Mouse (Mus musculus) brain, adult 10 weeks (tissue): ENCODE data around the gene Hapln4. TPM values are rescaled to one million over a fixed set of nuclear protein-coding genes. Genes with fewer than 3 reads are reported as not detected.

Source experiments
- polyA plus RNA-seq: library from polyadenylated mRNA; stranded (reverse); fragments of 350-450 nt; fragmentation: Illumina TruSeq; extraction: RNeasy Lipid Tissue Mini Kit (QIAGEN cat#74804); gene quantifications from one replicate; pipeline ENCODE4 v1.2.3, GENCODE M21; 2015; ENCODE audit warnings: low read depth, low replicate concordance

Hapln4 gene
- 85.0 TPM for polyA plus RNA-seq

DNA sequence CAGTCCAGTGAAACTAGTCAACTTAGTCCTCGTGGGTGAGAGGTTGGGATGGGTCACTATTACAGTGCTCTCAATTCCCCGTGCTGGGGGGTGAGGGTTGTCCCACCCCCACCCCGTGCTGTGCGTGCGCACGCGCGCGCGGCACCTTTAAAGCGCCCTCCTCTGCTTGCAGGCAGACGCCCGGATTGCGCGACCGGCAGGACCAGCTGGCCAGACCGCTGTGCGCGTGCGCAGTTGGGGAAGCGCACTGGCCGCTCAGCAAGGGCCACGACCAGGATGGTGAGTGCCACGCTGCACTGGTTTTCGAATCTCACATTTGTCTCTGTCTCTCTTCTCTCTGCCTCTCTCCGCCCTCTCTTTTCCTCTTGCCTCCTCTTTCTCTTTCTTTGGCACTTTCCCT is at the start of gene Hapln4:
TSS of gene Hapln4 (plus strand) at position 173 of the 400 bp plus-strand sequence.

DNA sequence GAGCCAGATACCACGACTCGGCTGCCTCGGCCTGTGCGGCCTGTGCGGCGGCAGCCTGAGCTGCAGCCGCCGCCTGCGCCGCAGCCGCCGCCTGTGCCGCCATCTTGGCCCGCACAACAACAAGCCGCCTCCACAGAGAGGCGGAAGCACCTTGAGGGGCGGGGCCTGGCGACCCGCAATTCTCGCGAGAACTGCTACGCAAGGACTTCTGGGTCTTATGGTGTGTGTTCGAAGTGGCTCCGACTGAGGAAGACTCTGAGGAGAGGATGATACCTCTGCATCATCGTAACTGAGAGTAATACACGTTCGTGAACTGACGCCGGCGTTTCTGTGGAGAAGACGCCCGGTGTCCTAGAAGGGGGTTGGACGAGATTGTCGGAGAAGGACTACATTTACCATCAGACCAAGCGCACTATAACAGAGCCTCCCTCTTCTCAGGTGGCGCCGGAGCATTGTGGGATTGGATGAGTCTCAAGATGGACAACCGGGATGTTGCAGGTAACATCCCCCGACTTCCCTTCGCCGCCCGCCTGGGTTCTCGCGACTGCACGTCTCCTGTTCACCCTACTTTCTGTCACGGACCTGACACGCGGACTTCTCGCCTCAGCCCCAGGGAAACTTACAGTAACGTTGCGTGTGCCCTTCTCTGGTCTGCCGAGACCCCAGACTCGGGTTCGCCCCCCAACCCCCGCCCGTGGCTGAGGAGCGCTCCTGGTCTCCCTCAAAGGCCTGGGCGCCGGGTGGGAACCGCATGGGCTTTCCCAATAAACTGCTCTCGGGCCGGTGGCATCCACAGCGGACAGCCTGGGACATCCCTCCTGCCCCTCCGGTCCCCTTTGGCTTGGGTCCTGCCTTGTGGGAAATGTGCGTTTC is 40.4 kb upstream of the Hapln4 start, which contains the start of the genes Mau2 and Sugp1:
TSS of gene Mau2 (minus strand) at position 152 of the 873 bp plus-strand sequence.
TSS of gene Sugp1 (plus strand) at position 231 of the 873 bp plus-strand sequence.

GRCm38 (mm10) chr8:70072441-70073069 is 10.7 kb upstream of the Hapln4 start, which contains the start of gene Tm6sf2:
Tm6sf2 (plus strand) TSS chr8:70072924.

DNA sequence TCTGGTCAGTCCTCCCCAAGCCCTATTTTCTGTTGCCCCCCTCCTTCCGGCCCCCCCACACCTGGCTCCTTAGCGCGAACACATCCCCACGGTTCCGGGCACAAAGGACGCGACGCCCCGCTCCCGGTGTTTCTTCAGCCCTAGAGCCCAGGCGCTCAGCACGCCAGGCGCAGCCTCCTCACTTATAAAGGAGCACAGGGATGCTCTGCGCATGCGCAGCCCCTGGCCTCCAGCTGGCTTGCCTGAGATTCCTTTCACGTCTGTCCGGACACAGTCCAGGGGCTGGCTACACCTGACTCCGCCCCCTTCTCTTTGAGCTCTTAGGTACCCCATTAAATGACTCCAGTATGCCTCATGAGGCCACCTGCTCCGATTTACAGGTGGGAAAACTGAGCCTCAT is 37.4 kb downstream of the Hapln4 start, which contains the start of gene Ncan:
TSS of gene Ncan (minus strand) at position 207 of the 400 bp plus-strand sequence.

GRCm38 (mm10) chr8:70131166-70131883 is 48.1 kb downstream of the Hapln4 start, which contains the start of gene Nr2c2ap:
Nr2c2ap (plus strand) TSS chr8:70131333.

DNA sequence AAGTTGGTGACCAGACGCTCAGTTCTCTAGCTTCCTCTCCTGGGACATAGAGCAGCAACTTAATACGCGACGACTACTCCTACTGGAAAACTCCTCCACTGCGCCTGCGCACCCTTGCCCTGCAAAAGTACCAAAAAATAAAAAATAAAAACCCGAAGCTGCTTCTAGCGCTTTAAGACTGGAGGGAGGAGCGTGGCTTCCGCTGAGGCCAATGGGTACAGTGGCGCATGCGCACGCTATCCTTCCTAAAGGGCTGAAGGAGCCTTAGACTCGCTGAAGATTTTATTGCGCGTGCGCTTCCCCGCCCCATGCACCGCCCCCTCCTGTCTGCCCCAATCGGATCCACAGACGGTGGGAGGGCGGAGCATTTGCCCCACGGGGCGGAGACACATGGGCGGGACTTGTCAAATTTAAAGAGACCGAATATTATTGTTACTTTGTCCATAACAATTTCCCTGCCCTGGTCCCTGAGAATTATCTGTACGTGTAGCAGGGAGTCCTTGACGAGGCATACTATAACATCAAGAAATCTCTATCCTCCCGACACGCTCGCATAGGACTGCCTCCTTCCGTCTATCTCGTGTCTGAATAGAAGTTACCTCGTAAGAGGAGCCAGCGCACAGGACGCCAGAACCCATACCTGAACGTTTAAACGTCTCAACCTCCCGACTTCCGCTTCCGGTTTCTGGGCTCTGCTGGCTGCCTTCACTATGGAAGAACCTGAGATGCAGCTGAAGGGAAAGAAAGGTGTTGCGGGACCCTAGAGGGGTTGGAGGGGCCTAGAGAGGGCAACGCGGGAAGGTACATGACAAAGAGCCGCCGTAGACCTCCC is 56.0 kb downstream of the Hapln4 start, which contains the start of the genes Rfxank, Borcs8 and Mef2b:
TSS of gene Rfxank (minus strand) at position 129 of the 832 bp plus-strand sequence.
TSS of gene Borcs8 (plus strand) at position 474 of the 832 bp plus-strand sequence.
TSS of gene Mef2b (plus strand) at position 686 of the 832 bp plus-strand sequence.

Other genes starting within 250 kb of the Hapln4 start
- 0.22 TPM for gene Cilp2, start 195.8 kb upstream of the Hapln4 start, polyA plus RNA-seq
- not detected for gene Tssk6, start 181.3 kb upstream of the Hapln4 start, polyA plus RNA-seq
- 228 TPM for gene Ndufa13, start 180.9 kb upstream of the Hapln4 start, polyA plus RNA-seq
- gene Yjefn3, start 180.7 kb upstream of the Hapln4 start, polyA plus RNA-seq, result 14.3 TPM
- gene Gatad2a, start 87.1 kb upstream of the Hapln4 start, polyA plus RNA-seq, result 17.6 TPM
- gene Mau2, start 40.7 kb upstream of the Hapln4 start, polyA plus RNA-seq, result 56.6 TPM
- 40.9 TPM for gene Sugp1, start 40.6 kb upstream of the Hapln4 start, polyA plus RNA-seq
- 3.4 TPM for gene Tm6sf2, start 10.5 kb upstream of the Hapln4 start, polyA plus RNA-seq
- 58.0 TPM for gene Ncan, start 37.4 kb downstream of the Hapln4 start, polyA plus RNA-seq
- 29.2 TPM for gene Nr2c2ap, start 47.9 kb downstream of the Hapln4 start, polyA plus RNA-seq
- gene Rfxank, start 55.7 kb downstream of the Hapln4 start, polyA plus RNA-seq, result 14.6 TPM
- gene Borcs8, start 56.0 kb downstream of the Hapln4 start, polyA plus RNA-seq, result 79.7 TPM
- gene Mef2b, start 56.3 kb downstream of the Hapln4 start, polyA plus RNA-seq, result not detected
- gene Tmem161a, start 88.9 kb downstream of the Hapln4 start, polyA plus RNA-seq, result 30.0 TPM
- 27.2 TPM for gene Slc25a42, start 128.8 kb downstream of the Hapln4 start, polyA plus RNA-seq
- gene Sugp2, start 150.8 kb downstream of the Hapln4 start, polyA plus RNA-seq, result 63.2 TPM
- 41.9 TPM for gene Armc6, start 151.0 kb downstream of the Hapln4 start, polyA plus RNA-seq
- 20.1 TPM for gene Homer3, start 199.4 kb downstream of the Hapln4 start, polyA plus RNA-seq
- gene Ddx49, start 219.0 kb downstream of the Hapln4 start, polyA plus RNA-seq, result 44.8 TPM
- gene Cope, start 219.1 kb downstream of the Hapln4 start, polyA plus RNA-seq, result 172 TPM
- gene Cers1, start 232.3 kb downstream of the Hapln4 start, polyA plus RNA-seq, result 65.7 TPM
- gene Gdf1, start 246.4 kb downstream of the Hapln4 start, polyA plus RNA-seq, result 3.5 TPM